Mouse (Mus musculus): ENCODE data around the gene Dock4.

Gene Dock4

DNA sequence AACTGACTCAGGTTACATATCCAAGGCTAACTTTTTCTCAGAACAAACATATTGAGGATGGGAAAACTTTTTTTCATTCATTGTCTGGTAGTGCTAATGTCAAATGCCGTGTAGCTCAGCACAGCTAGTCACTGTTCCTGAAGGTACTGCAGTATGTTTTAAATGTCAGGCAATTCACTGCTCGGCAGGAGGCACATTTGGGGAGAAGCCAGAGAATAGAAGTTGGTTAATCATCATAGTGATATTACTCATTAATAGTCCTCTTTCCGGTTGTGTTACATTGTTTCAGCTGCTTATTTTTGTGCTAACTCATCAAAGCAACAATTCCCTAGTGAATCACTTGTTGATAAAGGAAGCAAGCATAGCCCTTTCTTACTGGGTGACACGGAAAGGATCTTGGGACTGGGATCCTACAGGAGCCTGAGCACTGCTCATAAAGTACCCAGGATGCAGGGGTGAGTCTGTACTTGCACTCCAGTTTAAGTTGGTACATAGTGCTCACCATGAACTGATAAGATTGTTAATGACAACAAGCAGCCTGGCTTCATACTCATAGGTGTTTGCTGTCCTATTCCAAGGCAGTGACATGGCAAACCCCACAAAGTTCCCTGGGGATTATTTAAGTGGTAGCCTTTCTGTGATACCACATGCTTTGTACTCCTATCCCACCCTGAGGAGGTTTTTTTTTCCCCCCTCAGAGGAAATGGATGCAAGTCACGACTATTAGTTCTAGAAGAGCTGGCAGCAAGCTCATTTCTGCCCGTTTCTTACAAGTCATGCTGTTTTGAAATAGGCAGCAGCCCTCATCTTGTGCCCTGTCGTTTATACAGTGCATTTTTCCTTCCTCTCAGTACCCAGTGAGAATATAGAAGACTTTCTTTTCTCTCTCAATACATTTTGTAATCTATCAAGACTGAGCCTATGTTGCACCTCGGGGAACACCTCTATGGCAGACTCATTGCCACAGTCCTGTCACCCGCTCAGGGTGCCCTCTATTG lies 123.5 kb downstream of the Dock4 start:
- DNase-seq (ENCODE audit: low read depth, low spot score): no peak

DNA sequence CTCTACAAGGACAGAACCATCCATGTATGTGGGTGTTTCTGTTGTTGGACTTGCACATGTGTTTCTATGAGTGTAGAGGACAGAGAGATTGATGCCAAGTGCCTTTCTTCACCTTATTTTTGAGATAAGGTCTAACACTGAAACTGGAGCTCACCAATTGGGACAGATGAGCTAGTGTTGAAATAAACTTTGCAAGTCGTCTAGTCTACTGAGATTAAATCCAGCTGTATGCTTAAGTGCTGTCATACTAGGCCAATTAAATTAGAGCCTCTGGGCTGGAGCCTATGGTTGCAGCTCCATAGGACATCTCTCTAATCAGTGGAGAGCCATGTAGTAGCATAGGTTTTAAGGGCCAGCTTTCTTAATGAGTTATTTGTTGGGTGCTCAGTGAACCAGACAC lies 124.5 kb downstream of the Dock4 start:
- no peak for DNase-seq (ENCODE audit: low read depth, low spot score)

DNA sequence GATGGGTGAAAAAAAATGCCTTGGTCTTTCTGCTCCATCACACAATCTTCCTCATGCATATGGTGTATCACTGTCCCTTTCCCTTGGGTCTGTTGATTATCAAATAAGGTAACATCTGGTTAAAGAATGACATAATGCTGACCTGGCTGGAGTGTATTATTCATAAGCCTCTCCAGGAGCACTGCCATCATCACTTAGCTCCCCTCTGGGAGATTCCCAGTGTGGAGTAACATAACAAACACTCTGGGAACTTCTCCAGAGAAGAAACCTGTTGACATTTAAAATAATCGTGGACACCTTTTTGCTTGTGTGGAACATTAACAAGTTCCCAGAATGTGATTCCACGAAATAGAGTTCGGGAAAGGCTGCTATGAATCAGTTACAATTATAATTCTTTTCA lies 128.3 kb downstream of the Dock4 start:
- DNase-seq (ENCODE audit: low read depth, low spot score): no peak

DNA sequence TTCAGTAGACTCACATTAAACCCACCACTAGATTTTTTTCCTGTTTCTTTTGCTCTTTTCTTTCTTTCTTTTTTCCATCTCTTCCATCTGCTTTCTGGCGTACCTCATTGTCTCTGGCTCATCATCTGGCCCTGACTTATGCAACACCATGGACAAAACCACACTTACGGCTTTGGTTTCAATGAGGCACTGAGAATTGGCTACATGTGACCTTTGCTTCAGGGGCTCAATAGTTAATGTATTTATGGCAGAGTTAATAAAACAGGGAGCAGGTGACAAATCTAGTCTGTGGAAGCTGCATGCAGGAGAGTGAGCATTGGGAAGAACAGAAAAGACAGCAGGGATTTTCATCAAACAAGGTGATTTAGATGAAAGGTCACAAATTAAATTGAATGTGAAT lies 131.0 kb downstream of the Dock4 start:
- no peak for DNase-seq (ENCODE audit: low read depth, low spot score)

DNA sequence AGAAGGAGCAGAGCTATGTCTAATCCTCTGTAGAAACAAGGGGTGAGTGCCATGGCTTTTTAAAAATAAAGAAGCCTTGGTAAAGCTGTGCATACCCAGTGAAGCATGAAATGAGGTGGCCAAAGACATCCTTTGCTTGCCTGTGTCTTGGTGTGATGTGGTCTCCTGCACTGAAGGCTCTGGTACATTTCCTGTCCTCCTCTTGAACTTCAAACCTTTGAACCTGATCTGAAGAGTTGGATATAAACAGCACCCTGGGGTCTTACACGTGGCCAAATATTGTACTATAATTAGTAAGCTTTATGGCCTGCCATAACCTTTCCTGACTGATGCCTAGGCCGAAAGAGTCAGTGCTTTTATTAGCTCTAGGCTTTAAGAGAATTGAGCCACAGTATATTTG lies 134.6 kb downstream of the Dock4 start:
- no peak for DNase-seq (ENCODE audit: low read depth, low spot score)

DNA sequence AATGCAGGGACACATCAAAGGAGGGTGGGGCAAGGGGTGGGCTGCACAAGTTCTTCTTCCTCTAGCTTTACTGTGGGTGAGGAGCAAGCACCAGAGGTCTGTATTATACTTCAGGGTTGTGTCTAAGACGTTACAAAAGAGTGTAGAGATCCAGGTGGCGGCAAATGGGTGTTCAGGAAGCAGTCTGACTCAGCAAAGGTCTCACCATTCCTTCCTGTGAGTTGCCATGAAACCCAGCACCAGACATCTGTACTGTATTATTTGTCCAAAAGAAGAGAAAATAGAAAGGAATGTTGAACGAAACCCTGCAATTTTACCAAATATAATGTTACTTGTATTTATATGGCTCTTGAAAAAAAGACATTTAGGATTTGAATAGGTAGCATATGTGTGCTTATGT lies 135.3 kb downstream of the Dock4 start:
- no peak for DNase-seq (ENCODE audit: low read depth, low spot score)

DNA sequence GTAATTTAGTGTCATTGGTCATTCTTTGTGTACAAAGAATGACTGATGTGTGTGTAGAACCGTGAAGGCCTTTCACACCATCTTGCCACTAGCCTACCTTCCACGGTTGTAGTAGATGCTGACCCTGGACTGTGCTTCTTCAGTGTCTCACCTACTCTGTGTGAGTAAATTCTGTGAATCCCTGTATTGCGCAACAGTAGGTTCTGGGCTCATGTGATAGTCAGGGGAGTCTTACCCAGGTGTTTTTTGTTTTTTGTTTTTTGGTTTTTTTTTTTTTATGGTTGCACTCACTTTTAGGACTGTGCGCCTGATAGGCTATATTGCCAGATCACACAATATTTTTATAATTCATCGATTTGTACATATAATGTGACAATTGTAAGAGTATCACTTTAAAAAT lies 136.3 kb downstream of the Dock4 start:
- no peak for DNase-seq (ENCODE audit: low read depth, low spot score)

DNA sequence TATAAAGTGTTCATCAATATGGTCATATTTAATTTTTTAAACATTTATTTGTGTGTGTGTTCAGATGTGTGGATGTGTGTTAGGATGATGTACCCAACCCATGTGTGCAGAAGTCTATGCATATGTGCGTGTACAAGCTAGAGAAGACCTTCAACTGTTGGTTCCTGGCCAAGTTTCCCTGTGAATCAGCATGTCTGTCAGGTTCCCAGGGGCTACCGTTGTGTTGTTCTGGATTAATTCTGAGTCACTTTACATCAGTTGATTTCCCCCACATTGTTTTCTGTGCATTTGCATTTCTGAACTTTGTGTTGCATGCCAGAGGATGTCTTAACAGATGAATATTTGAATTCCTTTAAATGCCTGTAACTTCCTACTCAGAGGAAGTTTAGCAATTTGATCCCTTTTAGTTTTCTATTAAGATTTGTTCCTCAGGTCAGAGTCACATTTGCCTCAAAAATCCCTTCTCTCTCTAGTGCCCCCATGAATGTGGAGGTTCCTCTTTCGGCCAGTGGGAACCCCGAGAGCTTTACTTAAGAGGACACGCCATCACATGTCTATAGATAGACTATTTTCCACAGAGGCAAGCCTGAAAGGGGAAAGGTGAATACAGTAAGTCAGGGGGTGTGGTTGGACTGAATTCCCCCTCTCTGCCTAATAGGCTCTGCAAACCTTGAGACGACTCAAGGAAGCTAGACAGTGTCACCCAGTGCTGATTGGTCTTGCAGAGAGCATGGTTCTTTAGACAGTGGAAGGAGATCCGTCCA lies 139.0 kb downstream of the Dock4 start:
- DNase-seq (ENCODE audit: low read depth, low spot score): no peak

DNA sequence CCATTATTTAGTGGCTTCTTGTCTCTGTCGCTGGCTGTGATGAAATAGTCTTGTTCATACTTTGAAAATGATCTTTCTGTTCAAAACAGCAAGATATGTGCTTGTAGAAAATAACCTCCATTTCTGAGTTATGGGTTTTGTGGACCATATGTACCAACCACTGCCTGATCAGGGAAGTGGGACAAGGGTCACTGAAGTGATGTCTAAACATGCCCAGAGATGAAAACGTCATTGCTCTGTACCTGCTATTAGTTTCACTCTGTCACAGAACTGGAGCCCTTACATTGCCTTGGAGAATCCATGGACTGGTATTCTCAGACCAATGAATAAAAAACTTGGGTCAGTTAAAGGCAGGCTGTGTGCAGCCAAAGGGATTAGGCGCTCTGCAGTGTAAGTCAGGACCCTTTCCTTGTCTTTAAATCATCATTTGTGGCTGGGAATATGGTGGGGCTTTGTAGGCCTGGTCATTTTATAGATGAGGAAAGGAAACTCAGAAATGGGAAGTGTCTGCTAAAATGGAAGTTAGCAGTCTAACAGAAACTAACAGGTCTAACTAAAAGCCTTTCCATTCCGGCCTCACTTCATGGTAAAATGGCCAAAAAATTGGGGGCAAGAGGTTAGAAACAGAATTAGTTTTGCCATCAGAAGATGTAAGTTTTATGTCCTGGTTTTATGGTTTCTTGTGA lies 139.8 kb downstream of the Dock4 start:
- DNase-seq (ENCODE audit: low read depth, low spot score): no peak

DNA sequence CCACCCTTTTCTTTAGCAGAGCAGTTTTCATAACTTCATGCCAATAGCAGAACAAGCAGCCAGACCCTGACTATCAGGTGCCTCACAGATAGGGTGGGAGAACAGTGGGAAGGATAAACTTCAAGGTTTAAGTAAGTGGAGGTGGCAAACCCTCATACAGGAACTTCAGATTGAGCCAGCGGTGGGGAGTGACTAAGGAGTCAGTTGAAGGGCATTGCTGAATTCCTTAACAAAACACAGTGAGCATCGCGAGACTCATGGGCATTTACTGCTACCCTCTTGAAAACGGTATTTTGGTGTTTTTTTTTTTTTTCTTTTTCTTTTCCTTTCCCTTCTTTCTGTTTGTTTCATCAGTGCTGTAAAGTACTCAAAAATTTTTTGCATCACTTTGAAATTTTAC lies 148.4 kb downstream of the Dock4 start:
- no peak for DNase-seq (ENCODE audit: low read depth, low spot score)

DNA sequence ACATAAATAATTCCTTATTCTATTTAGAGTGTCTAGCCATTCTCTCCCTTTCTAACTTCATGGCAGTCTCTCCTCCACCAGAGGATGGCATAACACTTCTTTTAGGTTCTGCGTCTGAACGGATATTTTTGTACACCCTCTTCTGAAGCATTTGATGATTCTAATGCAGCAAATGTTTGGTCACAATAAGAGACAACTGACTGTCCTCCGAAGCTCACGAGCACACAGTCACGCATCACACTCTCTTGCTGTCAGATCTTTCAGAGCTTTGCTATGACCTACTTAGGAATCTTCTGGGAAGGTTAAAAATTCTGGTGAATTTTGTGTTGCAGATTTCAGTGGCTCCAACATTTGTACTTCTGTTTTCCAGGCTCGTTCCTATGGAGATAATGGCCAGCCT lies 149.7 kb downstream of the Dock4 start:
- no peak for DNase-seq (ENCODE audit: low read depth, low spot score)

DNA sequence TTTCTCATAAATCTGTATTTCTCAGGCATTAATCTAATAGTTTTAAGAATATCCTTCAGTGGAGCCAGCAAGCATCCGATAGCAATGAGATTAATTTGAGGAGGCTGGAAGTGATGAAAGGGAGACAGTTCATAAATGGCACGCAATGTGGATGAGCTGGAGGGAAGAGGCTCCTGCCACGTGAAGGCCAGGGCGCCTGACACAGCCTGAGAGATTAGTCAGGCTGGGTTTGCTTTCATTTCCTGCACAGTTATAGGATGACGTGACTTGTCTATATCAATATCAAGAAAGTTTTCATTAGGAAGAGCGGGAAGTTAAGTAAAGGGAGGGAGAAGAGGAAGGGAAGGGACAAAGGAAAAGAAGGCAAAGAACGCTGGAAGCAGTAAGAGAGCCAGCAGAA lies 150.3 kb downstream of the Dock4 start:
- DNase-seq (ENCODE audit: low read depth, low spot score): no peak

DNA sequence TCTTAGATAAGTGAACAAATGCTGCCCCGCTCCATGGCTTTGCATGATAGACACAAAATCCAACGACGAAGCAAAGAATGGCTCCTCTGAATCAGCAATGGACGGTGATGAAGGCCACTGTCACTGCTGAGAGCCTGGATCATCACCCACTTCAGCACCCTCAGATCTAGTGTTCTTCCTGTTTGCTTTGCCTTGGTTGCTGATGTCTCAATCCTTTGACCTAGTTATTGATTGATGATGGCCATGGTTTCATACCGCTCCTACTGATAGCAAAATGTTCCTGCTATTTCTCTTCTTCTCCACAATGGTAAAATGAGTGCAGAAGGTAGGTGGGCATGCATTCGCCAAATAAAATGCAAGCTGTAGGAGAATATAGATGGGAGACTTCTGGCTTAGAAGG lies 150.7 kb downstream of the Dock4 start:
- DNase-seq (ENCODE audit: low read depth, low spot score): no peak

DNA sequence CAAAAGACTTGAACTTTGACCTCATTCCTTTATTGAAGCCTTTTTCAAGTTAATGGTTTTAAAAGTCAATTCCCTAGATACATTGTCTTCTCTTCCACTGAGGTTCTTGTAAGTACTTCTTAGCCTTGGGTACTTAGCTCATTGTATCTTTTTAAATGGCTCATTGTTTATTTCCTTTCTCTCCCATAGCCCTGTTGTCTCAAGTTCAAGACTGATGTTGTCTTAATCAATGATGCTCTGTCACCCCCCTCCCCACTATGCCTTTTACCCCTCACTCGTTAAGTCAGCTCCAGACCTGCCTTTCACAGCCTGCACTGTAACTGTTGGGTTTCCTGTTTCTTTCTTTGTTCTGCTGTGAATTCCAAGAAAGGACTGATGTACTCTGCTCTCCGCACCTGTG lies 154.2 kb downstream of the Dock4 start:
- DNase-seq (ENCODE audit: low read depth, low spot score): no peak

DNA sequence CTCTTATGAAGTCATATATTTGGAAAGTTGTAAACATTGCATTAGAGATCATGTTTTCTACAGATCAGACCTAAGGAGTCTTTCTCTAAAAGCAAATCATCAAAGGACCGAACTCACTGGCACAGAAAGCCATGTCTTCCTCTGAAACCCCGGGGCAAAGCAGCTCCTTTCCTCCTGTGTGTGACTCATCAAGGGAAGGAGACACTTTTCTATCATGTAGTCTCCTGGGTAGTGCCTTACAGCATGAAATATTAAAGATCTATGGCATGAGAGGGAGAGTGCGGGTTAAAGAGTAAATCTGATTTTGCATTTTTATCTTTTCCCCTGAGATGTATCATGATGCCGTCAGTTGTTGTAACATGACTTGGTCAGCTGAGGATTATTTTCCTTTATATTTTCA lies 159.8 kb downstream of the Dock4 start:
- DNase-seq (ENCODE audit: low read depth, low spot score): no peak

DNA sequence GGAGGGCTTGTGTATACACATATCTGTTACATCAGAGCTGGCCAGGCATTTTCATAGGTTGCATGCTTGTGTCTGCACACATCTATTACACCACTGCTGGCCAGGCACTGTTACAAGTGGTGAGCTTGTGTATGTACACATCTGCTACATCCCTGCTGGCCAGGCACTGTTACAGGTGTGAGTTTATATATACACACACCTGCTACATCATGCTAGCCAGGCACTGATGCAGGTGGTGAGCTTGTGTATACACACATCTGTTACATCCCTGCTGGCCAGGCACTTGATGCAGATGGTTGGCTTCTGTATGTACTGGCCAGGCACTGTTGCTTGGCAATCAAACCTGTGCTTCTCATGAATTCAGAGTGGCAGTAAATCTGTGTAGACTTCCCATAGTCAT lies 177.2 kb downstream of the Dock4 start:
- DNase-seq (ENCODE audit: low read depth, low spot score): no peak

DNA sequence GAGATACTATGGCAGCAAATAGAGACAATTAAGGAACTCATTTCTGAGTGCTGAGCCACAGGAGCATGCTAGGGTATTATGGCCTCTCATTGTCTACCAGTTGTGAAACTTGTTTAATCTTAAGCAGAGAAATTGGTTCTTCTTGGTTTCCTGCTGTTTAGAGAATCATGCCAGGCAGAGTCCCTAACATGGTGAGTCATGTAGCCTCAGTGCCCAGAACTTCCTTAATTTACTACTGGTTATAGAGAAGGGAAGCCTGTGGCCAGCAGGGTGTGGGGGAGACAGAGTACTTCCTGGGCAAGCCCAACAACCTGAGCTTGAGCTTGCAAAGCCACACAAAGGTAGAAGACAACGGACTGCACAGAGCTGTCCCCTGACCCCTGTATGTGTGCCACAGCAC lies 180.8 kb downstream of the Dock4 start:
- no peak for DNase-seq (ENCODE audit: low read depth, low spot score)

DNA sequence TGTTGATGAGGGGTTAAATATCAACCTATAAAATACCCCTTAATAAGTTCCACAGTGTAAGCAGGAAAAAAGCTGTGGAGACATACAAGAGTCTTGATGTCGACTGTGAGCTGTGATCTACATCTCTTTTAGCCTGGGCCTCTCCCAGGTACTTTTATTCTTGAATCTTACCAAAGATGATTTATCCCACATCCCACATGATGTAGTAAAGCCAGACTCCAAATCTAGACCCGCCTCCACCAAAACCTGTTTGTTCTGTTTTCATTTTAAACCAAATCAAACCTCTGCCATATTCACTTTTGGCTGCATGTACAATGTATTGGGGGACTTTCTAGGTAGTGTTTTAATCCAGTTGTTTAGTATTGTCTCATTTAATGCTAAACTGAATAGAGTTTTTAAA lies 187.5 kb downstream of the Dock4 start:
- no peak for DNase-seq (ENCODE audit: low read depth, low spot score)

DNA sequence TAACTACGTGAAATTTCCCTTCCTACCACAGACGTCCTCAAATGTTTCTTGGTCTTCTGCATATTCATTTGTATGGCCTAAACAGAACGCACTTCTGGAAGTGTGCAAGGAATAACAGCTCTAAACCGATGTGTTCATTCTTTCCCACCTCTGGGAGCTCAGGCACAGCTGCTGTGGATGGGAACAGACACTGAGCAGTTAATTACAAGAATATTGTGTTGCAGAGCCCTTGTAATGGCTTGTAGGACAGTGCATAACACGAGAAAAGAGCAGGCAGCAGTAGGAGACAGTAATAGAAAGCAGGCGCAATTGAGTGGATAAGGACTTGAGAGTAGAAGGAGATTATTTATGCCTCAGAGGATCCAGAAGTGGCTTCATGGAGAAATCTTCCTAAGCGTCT lies 188.4 kb downstream of the Dock4 start:
- DNase-seq (ENCODE audit: low read depth, low spot score): no peak

DNA sequence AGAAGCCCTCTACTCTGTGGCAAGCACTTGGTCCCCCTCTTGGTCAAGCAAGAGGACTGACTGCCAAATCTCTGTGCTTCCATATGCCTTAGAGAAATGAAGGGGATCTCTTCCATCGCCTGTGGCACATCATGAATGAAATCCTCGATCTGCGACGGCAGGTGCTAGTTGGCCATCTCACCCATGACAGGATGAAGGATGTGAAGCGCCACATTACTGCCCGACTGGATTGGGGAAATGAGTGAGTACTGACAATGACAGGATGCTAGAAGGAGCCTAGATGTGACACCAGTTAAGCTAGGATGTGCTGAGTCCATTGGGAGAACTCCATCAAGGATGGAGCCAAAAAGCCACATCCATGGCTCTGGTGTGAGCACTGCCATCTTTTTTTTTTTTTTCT lies 190.2 kb downstream of the Dock4 start:
- no peak for DNase-seq (ENCODE audit: low read depth, low spot score)

DNA sequence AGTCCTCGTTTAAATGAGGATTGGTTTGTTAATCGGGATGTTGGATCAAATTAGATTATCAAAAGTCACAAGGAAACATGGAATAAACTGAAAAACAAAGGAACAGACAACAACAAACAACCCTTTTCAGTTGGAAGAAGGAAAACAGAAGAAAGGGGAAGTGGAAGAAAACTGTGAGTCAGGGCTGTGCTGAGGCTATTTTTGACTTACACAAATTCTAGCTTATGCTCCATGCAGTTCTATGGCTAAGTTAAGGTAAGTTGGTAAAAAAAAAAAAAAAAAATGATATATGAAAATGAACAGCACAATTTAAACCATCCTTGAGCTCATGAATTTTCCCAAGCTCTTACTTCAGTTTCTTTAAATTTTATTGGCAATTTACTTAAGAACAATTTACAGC lies 191.7 kb downstream of the Dock4 start:
- no peak for DNase-seq (ENCODE audit: low read depth, low spot score)

DNA sequence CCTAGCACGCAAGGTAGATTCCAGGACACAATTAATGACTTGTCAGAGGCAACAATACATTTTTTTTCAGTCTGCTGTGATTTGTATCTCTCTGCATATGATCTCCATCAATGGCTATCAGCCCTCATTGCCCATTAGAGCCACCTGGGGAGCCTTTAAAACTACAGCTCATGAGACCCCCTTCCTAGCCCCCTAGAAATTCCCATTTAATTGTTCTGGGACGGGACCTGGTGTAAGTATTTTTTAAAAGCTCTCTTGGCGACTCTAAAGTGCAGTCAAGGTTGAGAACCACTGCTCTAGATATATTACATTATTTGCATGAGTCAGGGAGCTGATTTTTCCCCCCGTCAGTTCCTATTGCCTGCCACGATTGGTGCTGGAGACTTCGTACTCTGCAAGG lies 200.1 kb downstream of the Dock4 start:
- DNase-seq (ENCODE audit: low read depth, low spot score): no peak

Data from CD4-positive, CD25-positive, alpha-beta regulatory T cell, adult 2 months (primary cell).